Mouse (Mus musculus) fibroblast of lung, adult 2 months (primary cell): ENCODE data around the gene Tmem233.

Experiments used
- DNase-seq: peaks from one replicate; pipeline ENCODE4 v3.0.0-alpha.2; 2011; ENCODE audit warnings: low read depth

Gene Tmem233

GRCm38 (mm10) chr5:116083081-116083480 lies at the start of gene Tmem233:
Tmem233 (minus strand) TSS chr5:116083244.
- DNase-seq: no peak

GRCm38 (mm10) chr5:116123344-116123743 lies 40.3 kb upstream of the Tmem233 start:
- DNase-seq: peak; percentile 46

GRCm38 (mm10) chr5:116116567-116116966 lies 33.5 kb upstream of the Tmem233 start:
- no peak for DNase-seq

GRCm38 (mm10) chr5:116116110-116116509 lies 33.1 kb upstream of the Tmem233 start:
- no peak for DNase-seq

GRCm38 (mm10) chr5:116115071-116115834 lies 32.2 kb upstream of the Tmem233 start:
- DNase-seq: no peak

- DNase-seq: no peak
These were observed 25.6 kb upstream of the Tmem233 start for GRCm38 (mm10) chr5:116108651-116109050.

- no peak for DNase-seq
These were observed 1.2 kb upstream of the Tmem233 start for GRCm38 (mm10) chr5:116084231-116084630.

- DNase-seq: no peak
These were observed 673 bp downstream of the Tmem233 start for GRCm38 (mm10) chr5:116082241-116082900.

- DNase-seq: no peak
These were observed 1.4 kb downstream of the Tmem233 start for GRCm38 (mm10) chr5:116081616-116082015.

- DNase-seq: no peak
These were observed 2.3 kb downstream of the Tmem233 start for GRCm38 (mm10) chr5:116080736-116081135.

GRCm38 (mm10) chr5:116069618-116070017 lies 13.4 kb downstream of the Tmem233 start:
- DNase-seq: no peak

- no peak for DNase-seq
These were observed 30.2 kb downstream of the Tmem233 start for GRCm38 (mm10) chr5:116052826-116053225.

GRCm38 (mm10) chr5:116052171-116052570 lies 30.9 kb downstream of the Tmem233 start:
- no peak for DNase-seq

- no peak for DNase-seq
These were observed 33.2 kb downstream of the Tmem233 start for GRCm38 (mm10) chr5:116049821-116050220.

GRCm38 (mm10) chr5:116048321-116048720 lies 34.7 kb downstream of the Tmem233 start:
- no peak for DNase-seq

- DNase-seq: no peak
These were observed 36.8 kb downstream of the Tmem233 start for GRCm38 (mm10) chr5:116046246-116046645.

- DNase-seq: no peak
These were observed 37.5 kb downstream of the Tmem233 start for GRCm38 (mm10) chr5:116045581-116045980.

- no peak for DNase-seq
These were observed 40.8 kb downstream of the Tmem233 start for GRCm38 (mm10) chr5:116042241-116042640.

- no peak for DNase-seq
These were observed 43.3 kb downstream of the Tmem233 start for GRCm38 (mm10) chr5:116039706-116040105.

GRCm38 (mm10) chr5:116037731-116038130 lies 45.3 kb downstream of the Tmem233 start:
- DNase-seq: no peak

- DNase-seq: no peak
These were observed 46.6 kb downstream of the Tmem233 start for GRCm38 (mm10) chr5:116036465-116036864.

- DNase-seq: no peak
These were observed 51.9 kb downstream of the Tmem233 start for GRCm38 (mm10) chr5:116031190-116031577.

- DNase-seq: no peak
These were observed 52.4 kb downstream of the Tmem233 start for GRCm38 (mm10) chr5:116030566-116031189.
